Mouse (Mus musculus) forebrain, postnatal 0 days (tissue): ENCODE results near the gene Ncbp2. TPM values are rescaled to one million over a fixed set of nuclear protein-coding genes. Genes with fewer than 3 reads are reported as not detected.

ENCODE experiments used
- ATAC-seq: fragments of 200-750 bp; cut with Nextera tagmentation; 2 replicates; pipeline ENCODE4 v1.8.0; 2017; ENCODE audit warnings: mild to moderate bottlenecking, moderate library complexity
- DNase-seq: peaks from one replicate; pipeline ENCODE4 v3.0.0-alpha.2; 2015
- H3K27ac ChIP-seq: fragments of 300-500 bp; sonication (generic); 2 replicates; pipeline ENCODE4 v1.5.1; 2014; ENCODE audit warnings: low read depth, mild to moderate bottlenecking, antibody characterized with exemption, low read length, moderate library complexity, mixed read lengths
- H3K27me3 ChIP-seq: fragments of 300-500 bp; sonication (generic); 2 replicates; pipeline ENCODE4 v1.6.1; 2014; ENCODE audit warnings: mild to moderate bottlenecking, low read length, mixed read lengths; ENCODE audit not compliant: insufficient read depth
- H3K36me3 ChIP-seq: fragments of 300-500 bp; sonication (generic); 2 replicates; pipeline ENCODE4 v1.6.1; 2014; ENCODE audit warnings: mild to moderate bottlenecking, moderate library complexity; ENCODE audit not compliant: insufficient read depth
- H3K4me1 ChIP-seq: fragments of 300-500 bp; sonication (generic); 2 replicates; pipeline ENCODE4 v1.6.1; 2014; ENCODE audit warnings: antibody characterized with exemption; ENCODE audit not compliant: insufficient read depth
- H3K4me2 ChIP-seq: fragments of 300-500 bp; sonication (generic); 2 replicates; pipeline ENCODE4 v1.6.1; 2014; ENCODE audit warnings: low read depth, mild to moderate bottlenecking, moderate library complexity
- H3K4me3 ChIP-seq: fragments of 300-500 bp; sonication (generic); 2 replicates; pipeline ENCODE4 v1.5.1; 2014; ENCODE audit warnings: low read depth, low read length, mixed read lengths
- H3K9ac ChIP-seq: fragments of 300-500 bp; sonication (generic); 2 replicates; pipeline ENCODE4 v1.6.1; 2014; ENCODE audit warnings: mild to moderate bottlenecking
- H3K9me3 ChIP-seq: fragments of 300-500 bp; sonication (generic); 2 replicates; pipeline ENCODE4 v1.6.1; 2016; ENCODE audit warnings: low read length
- CTCF ChIP-seq: sonication (generic); IDR thresholded peaks from 2 replicates; pipeline ENCODE4 v1.5.1; 2016; ENCODE audit warnings: antibody characterized with exemption, control low read depth, low read depth
- WGBS: fragments of 180-500 bp; shearing (Covaris S2); extraction: QIAGEN DNeasy Blood & Tissue Kit; methylation state at CpG from one replicate; pipeline ENCODE4 v1.1.7; 2014; 5-methylcytosine and 5-hydroxymethylcytosine counted together
- polyA plus RNA-seq: library from polyadenylated mRNA; unstranded; fragments of >200 nt; fragmentation: Nextera tagmentation; extraction: Ambion mirVana; gene quantifications from 2 replicates; pipeline ENCODE4 v1.2.1, GENCODE M21; 2015
- total RNA-seq: library from RNA; depleted of rRNA; stranded (reverse); fragments of >200 nt; gene quantifications from 2 replicates; pipeline ENCODE4 v1.2.3, GENCODE M21; 2014

Ncbp2 gene
- total and polyA plus RNA-seq, 2 experiments from 2014 or later: 29.9 to 66.3 TPM

DNA sequence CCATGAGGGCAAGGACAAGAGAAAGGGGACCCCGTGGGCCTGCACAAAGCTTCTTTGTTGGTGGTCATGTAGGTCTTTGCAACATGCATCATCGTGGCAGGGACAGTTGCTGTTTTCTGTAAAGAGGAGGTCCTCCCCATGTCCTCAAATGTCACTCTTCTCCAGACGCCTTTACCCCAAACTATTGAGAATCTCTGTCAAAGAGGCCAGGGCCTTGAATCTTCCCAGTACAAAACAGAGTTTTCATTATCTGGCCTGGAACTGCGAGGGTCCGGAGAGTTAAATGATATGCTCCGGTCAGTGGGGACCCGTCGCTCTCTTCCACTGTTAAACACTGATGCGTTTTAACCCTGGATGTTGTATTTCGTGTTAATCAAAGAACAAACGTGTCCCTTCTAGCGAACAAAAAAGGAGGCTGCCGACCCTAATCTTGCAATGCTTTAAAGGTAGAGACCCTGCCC lies 13.7 kb upstream of the Ncbp2 start:
- H3K36me3 ChIP-seq: no peaks in the 10 kb centered on the region
- ATAC-seq (no peak), DNase-seq (no peak)
- H3K27me3 ChIP-seq: no peaks in the 10 kb centered on the region
- H3K27ac ChIP-seq: peak overlapping the region; percentile 96
- peak overlapping the region; percentile 47 for H3K4me3 ChIP-seq
- TF ChIP-seq CTCF: no peak
- H3K4me2 ChIP-seq: peak overlapping the region; percentile 97
- no peaks in the 10 kb centered on the region for H3K9me3 ChIP-seq
- 20% methylated on average over 13 of the region's 13 CpGs for WGBS
- H3K9ac ChIP-seq: peak overlapping the region; percentile 83
- peaks cover 20% of the 10 kb centered on the region for H3K4me1 ChIP-seq

DNA sequence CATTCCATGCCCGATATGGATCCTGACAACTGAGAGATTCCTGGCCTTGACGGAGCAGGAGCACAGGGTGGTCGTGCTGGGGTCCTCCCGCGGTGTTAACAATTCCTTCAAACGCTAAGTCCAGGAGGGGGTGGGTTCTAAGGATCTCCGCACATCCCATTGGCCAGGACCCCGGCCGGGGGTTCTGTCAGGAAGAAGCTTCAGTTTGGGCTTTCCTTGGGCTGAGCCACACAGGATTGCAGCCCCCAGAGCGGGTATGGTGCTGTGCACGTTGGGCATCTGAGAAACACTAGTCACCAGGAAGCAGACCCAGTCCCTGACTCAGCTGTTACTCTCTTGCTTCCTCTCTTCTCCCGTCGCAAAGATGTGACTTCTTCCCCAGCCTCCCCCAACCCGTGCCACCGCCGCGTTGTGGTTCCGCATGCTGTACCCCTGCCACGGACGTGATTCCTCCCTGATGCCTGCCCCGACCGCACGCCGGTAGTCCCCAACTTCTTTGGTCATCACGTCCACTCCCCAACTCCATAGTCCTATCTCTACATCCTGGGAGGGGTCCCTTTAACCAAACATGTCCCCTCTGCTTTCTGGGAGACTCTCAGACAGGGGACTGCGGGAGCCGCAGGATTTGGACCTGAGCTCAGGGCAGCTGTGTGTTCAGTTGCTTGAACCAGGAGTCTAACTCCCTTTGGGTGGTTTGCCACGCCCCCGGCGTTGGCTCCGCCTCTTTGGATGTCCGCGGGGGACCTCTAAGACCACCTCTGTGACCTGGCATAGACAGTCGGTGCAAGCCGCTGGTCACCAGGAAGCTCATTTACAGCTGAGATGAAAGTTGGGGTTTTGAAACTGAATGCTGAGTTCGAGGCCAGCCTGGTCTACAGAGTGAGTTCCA lies 13.0 kb upstream of the Ncbp2 start:
- Histone ChIP-seq H3K4me2 (peak overlapping the region; percentile 97), H3K9ac (peak overlapping the region; percentile 83), H3K27me3 (no peaks in the 10 kb centered on the region), H3K4me1 (peaks cover 20% of the 10 kb centered on the region), H3K36me3 (no peaks in the 10 kb centered on the region), H3K27ac (peak overlapping the region; percentile 96; the same call in 1 of the 2 replicates), H3K9me3 (no peaks in the 10 kb centered on the region), H3K4me3 (peak overlapping the region; percentile 47)
- ATAC-seq (no peak), DNase-seq (peak; percentile 62)
- TF ChIP-seq CTCF: no peak
- WGBS: 4% methylated on average over 36 of the region's 36 CpGs

GRCm38 (mm10) chr16:31936568-31936967 lies 11.7 kb upstream of the Ncbp2 start:
- Histone ChIP-seq H3K9ac (no peak overlapping the region), H3K4me2 (no peak overlapping the region), H3K4me1 (peaks cover 20% of the 10 kb centered on the region), H3K36me3 (no peaks in the 10 kb centered on the region), H3K9me3 (no peaks in the 10 kb centered on the region), H3K27me3 (no peaks in the 10 kb centered on the region), H3K4me3 (no peak overlapping the region), H3K27ac (no peak overlapping the region)
- TF ChIP-seq CTCF: 0 out of 2 replicates have a peak, but pooled peaks have one; percentile 10
- WGBS: 86% methylated on average over 4 of the region's 4 CpGs
- ATAC-seq: no peak
- DNase-seq: no peak

GRCm38 (mm10) chr16:31938856-31939255 lies 9.5 kb upstream of the Ncbp2 start:
- DNase-seq (no peak), ATAC-seq (no peak)
- H3K27ac ChIP-seq: no peak overlapping the region
- H3K9ac ChIP-seq: no peak overlapping the region
- 75% methylated on average over 6 of the region's 6 CpGs for WGBS
- no peak for TF ChIP-seq CTCF
- no peaks in the 10 kb centered on the region for H3K27me3 ChIP-seq
- no peaks in the 10 kb centered on the region for H3K36me3 ChIP-seq
- peaks cover 14% of the 10 kb centered on the region; the same call in 1 of the 2 replicates for H3K4me1 ChIP-seq
- no peaks in the 10 kb centered on the region for H3K9me3 ChIP-seq
- no peak overlapping the region for H3K4me3 ChIP-seq
- no peak overlapping the region for H3K4me2 ChIP-seq

GRCm38 (mm10) chr16:31940586-31940985 lies 7.7 kb upstream of the Ncbp2 start:
- Histone ChIP-seq H3K27me3 (no peaks in the 10 kb centered on the region), H3K9me3 (no peaks in the 10 kb centered on the region), H3K4me1 (0 out of 2 replicates have a peak, but pooled peaks cover 5% of the 10 kb centered on the region), H3K4me3 (no peak overlapping the region), H3K9ac (no peak overlapping the region), H3K4me2 (no peak overlapping the region), H3K27ac (no peak overlapping the region), H3K36me3 (peaks cover 6% of the 10 kb centered on the region; the same call in 1 of the 2 replicates)
- no peak for TF ChIP-seq CTCF
- DNase-seq (no peak), ATAC-seq (no peak)
- WGBS: 74% methylated on average over 2 of the region's 2 CpGs

GRCm38 (mm10) chr16:31943980-31944379 lies 4.3 kb upstream of the Ncbp2 start:
- peak; percentile 39; the same call in 1 of the 2 replicates for ATAC-seq
- Histone ChIP-seq H3K36me3 (peaks cover 6% of the 10 kb centered on the region; the same call in 1 of the 2 replicates), H3K4me3 (no peak overlapping the region), H3K9me3 (no peaks in the 10 kb centered on the region), H3K27ac (no peak overlapping the region), H3K4me2 (0 out of 2 replicates have a peak overlapping the region, but pooled peaks have one; percentile 13), H3K27me3 (no peaks in the 10 kb centered on the region), H3K4me1 (peaks cover 16% of the 10 kb centered on the region), H3K9ac (no peak overlapping the region)
- DNase-seq: peak; percentile 80
- peak; percentile 88 for TF ChIP-seq CTCF
- WGBS: 8% methylated on average over 10 of the region's 10 CpGs

DNA sequence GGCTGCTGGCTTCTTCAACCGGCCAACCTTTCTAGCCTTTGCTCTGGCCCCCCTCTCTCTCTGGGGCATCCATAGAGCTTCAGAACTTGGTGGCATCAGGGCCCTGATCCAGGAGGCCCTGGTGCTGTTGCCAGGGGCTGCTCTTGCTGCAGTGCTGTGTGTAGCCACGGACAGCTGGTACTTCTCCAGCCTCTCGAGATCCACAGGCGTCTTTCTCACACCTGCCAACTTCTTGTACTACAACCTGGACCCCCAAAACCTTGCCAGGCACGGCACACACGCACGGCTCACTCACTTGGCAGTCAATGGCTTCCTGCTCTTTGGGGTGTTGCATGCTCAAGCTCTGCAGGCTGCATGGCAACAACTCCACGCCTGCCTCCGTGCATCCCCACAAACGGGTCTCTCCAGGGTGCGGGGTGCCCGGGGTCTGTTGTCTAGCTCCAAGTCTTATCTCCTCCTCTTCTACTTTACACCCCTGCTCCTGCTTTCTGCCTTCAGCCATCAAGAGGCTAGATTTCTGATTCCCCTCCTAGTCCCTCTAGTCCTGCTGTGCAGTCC lies 3.5 kb upstream of the Ncbp2 start:
- Histone ChIP-seq H3K9ac (no peak overlapping the region), H3K9me3 (no peaks in the 10 kb centered on the region), H3K36me3 (peaks cover 6% of the 10 kb centered on the region; the same call in 1 of the 2 replicates), H3K27me3 (no peaks in the 10 kb centered on the region), H3K4me3 (no peak overlapping the region), H3K4me1 (peaks cover 16% of the 10 kb centered on the region), H3K27ac (no peak overlapping the region), H3K4me2 (no peak overlapping the region)
- DNase-seq: no peak
- no peak for TF ChIP-seq CTCF
- no peak for ATAC-seq
- WGBS: 81% methylated on average over 12 of the region's 12 CpGs
